Mouse (Mus musculus) stomach, embryonic 16.5 days (tissue): Measurements from ENCODE around the gene Avpr1b. TPM values are rescaled to one million over a fixed set of nuclear protein-coding genes. Genes with fewer than 3 reads are reported as not detected.

Experiments used
- ATAC-seq: fragments of 200-750 bp; cut with Nextera tagmentation; 2 replicates; pipeline ENCODE4 v1.8.0; 2017; ENCODE audit warnings: moderate number of reproducible peaks, moderate TSS enrichment; ENCODE audit not compliant: insufficient read depth, low FRiP score
- H3K27ac ChIP-seq: fragments of 300-500 bp; sonication (generic); 2 replicates; pipeline ENCODE4 v1.5.1; 2014; ENCODE audit warnings: low read length
- H3K27me3 ChIP-seq: fragments of 300-500 bp; sonication (generic); 2 replicates; pipeline ENCODE4 v1.6.1; 2014; ENCODE audit warnings: low read length, control low read depth, mixed read lengths; ENCODE audit not compliant: control insufficient read depth, insufficient read depth
- H3K36me3 ChIP-seq: fragments of 300-500 bp; sonication (generic); 2 replicates; pipeline ENCODE4 v1.6.1; 2014; ENCODE audit warnings: low read length; ENCODE audit not compliant: control insufficient read depth, insufficient read depth
- H3K4me1 ChIP-seq: fragments of 300-500 bp; sonication (generic); 2 replicates; pipeline ENCODE4 v1.6.1; 2014; ENCODE audit warnings: low read length, control low read depth, mixed read lengths; ENCODE audit not compliant: control insufficient read depth, insufficient read depth
- H3K4me2 ChIP-seq: fragments of 300-500 bp; sonication (generic); 2 replicates; pipeline ENCODE4 v1.6.1; 2014; ENCODE audit warnings: low read depth, low read length, mixed read lengths
- H3K4me3 ChIP-seq: fragments of 300-500 bp; sonication (generic); replicated peaks from 2 replicates; pipeline ENCODE4 v1.5.1; 2014; ENCODE audit warnings: mild to moderate bottlenecking, low read length
- H3K9ac ChIP-seq: fragments of 300-500 bp; sonication (generic); 2 replicates; pipeline ENCODE4 v1.6.1; 2014; ENCODE audit warnings: low read length
- H3K9me3 ChIP-seq: fragments of 300-500 bp; sonication (generic); replicated peaks from 2 replicates; pipeline ENCODE4 v1.6.1; 2016; ENCODE audit warnings: low read length, control low read depth; ENCODE audit not compliant: control insufficient read depth
- WGBS: fragments of 180-500 bp; shearing (Covaris S2); extraction: QIAGEN DNeasy Blood & Tissue Kit; methylation state at CpG from one replicate; pipeline ENCODE4 v1.1.7; 2014; 5-methylcytosine and 5-hydroxymethylcytosine counted together
- polyA plus RNA-seq: library from polyadenylated mRNA; unstranded; fragments of >200 nt; fragmentation: Nextera tagmentation; extraction: Ambion mirVana; gene quantifications from 2 replicates; pipeline ENCODE4 v1.2.1, GENCODE M21; 2015

Gene Avpr1b
- polyA plus RNA-seq, 1 experiment from 2014 or later: 0.04 TPM

DNA sequence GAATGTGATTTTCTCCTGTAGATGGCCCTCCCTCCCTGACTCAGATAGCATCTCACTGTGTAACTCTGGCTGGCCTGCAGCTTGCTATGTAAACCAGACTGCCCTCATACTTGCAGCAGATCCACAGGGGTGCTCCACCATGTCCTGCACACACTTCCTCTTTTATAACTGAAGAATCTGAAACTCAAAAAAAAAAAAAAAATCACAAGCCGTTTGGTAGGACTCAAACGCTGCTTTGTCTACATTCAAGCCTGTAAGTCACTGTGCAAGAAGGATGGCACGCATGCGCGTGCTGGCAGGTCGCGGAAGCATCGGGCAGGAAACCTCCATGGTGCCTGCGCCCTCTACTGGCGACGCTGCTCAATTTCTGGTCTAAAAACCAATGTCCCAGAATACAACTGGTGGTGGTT lies 58.9 kb downstream of the Avpr1b start:
- ATAC-seq: peak; percentile 63; the same call in 1 of the 2 replicates
- H3K27me3 ChIP-seq: no peaks in the 10 kb centered on the region; the same call in 1 of the 2 replicates
- peak overlapping the region; percentile 49 for H3K4me2 ChIP-seq
- H3K36me3 ChIP-seq: no peaks in the 10 kb centered on the region
- H3K9me3 ChIP-seq: no peaks in the 10 kb centered on the region
- H3K27ac ChIP-seq: peak overlapping the region; percentile 12; the same call in 1 of the 2 replicates
- no peaks in the 10 kb centered on the region; the same call in 1 of the 2 replicates for H3K4me1 ChIP-seq
- 0% methylated on average over 11 of the region's 11 CpGs for WGBS
- peak overlapping the region; percentile 60 for H3K9ac ChIP-seq
- H3K4me3 ChIP-seq: peak overlapping the region; percentile 18; the same call in 1 of the 2 replicates

DNA sequence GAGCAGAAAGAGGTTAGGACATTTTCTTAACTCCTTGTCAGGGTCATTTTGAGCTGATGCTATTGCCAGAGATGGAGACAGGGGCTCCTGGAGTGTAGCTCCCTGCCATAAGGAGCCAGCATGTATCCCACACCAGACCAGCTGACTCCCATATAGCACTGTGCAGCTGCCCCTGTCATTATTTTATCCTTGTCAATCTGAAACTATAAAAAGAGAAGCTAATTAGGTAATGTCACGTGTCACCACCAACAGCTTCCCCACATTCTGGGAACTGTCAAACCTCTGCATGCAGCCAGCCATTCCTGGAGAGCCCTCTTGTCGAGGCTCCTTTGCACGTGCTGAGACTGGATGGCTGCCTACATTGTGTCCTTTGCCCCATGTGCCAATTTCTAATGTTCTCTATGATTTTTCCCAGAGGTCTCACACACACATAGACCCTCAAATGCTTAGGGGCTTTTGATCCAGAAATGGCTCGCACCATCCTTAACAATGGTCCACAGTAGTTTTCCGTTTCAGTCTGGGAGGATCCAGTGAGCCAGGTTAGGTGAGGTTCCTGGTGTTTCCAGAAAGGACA lies 60.6 kb downstream of the Avpr1b start:
- no peak overlapping the region for H3K4me3 ChIP-seq
- no peaks in the 10 kb centered on the region; the same call in 1 of the 2 replicates for H3K4me1 ChIP-seq
- no peaks in the 10 kb centered on the region for H3K36me3 ChIP-seq
- no peak overlapping the region for H3K9ac ChIP-seq
- no peak overlapping the region for H3K4me2 ChIP-seq
- H3K9me3 ChIP-seq: no peaks in the 10 kb centered on the region
- ATAC-seq: no peak
- H3K27me3 ChIP-seq: no peaks in the 10 kb centered on the region; the same call in 1 of the 2 replicates
- no peak overlapping the region for H3K27ac ChIP-seq
- WGBS: 74% methylated on average over 5 of the region's 5 CpGs

DNA sequence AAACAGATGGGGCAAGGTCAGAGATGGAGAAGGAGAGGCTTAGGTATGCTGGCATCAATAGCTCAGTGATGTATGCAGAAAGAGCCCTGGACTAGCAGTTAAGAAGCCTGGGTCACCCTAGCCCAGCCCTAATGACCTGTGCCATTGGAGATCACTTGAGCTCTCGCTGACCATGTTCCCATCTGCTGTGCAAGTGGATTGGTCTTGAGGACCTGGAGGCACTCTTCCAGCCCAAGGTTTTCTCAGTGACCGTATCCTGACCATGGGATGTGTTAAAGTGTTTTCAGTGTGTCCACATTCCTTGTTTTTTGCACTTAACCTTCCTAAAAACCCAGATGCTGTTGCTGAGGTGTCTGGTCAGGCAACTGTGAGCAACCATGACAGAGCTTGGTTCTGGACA lies 61.2 kb downstream of the Avpr1b start:
- Histone ChIP-seq H3K27me3 (no peaks in the 10 kb centered on the region; the same call in 1 of the 2 replicates), H3K4me3 (no peak overlapping the region), H3K9me3 (no peaks in the 10 kb centered on the region), H3K4me2 (no peak overlapping the region), H3K4me1 (no peaks in the 10 kb centered on the region; the same call in 1 of the 2 replicates), H3K36me3 (no peaks in the 10 kb centered on the region), H3K9ac (no peak overlapping the region), H3K27ac (no peak overlapping the region)
- WGBS: 88% methylated on average over 2 of the region's 2 CpGs
- no peak for ATAC-seq

DNA sequence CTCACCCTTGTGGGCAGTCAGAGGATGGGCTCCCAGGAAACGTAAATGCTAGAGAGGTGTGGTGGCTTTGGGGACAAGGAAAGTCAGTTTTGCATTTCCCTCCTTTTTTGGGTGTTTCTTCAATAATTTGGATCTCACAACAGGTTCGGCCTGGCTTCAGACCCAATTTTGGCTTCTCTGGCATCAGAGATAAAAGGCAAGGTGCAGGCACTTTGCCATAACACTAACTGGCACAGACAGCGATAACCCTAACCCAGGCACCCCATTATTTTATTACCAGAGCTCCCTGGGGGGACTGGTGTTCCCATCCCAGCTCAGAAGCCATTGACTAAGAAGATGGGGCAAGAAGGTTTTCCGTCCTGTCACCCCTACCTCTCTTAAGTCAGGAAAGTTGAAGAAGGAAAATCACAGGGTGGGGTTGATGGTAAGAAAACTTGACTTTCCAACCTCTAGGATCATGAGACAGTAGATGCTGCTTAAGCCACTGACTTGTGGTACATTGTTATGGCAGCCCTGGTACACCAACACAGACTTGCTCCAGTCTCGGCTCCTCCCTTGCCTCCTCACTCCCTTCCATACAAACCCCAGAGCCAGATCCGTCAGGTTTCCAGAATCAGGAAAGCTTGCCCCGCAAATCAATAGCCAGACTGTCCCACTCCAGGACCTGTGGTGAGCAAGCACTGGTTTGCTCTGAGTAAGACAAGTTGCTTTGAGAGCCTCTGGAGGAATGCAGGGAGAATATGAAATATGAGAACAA lies 61.9 kb downstream of the Avpr1b start:
- no peak for ATAC-seq
- H3K4me2 ChIP-seq: no peak overlapping the region

More for the DNA sequence above, 61.9 kb downstream of the Avpr1b start:
- Histone ChIP-seq H3K9me3 (no peaks in the 10 kb centered on the region), H3K9ac (no peak overlapping the region), H3K27ac (no peak overlapping the region; the same call in 1 of the 2 replicates), H3K36me3 (no peaks in the 10 kb centered on the region), H3K27me3 (no peaks in the 10 kb centered on the region; the same call in 1 of the 2 replicates), H3K4me1 (no peaks in the 10 kb centered on the region; the same call in 1 of the 2 replicates), H3K4me3 (no peak overlapping the region)
- WGBS: 74% methylated on average over 7 of the region's 7 CpGs

Other genes with a start within 250 kb of the Avpr1b start
- 12.2 and 14.2 TPM in 2 replicates for gene Srgap2, start 71.9 kb upstream of the Avpr1b start, polyA plus RNA-seq
- gene Fam72a, start 71.3 kb upstream of the Avpr1b start, polyA plus RNA-seq: 1.7 TPM in 2 replicates
- 134 and 192 TPM in 2 replicates for gene Ctse, start 39.1 kb downstream of the Avpr1b start, polyA plus RNA-seq
- 12.5 and 16.8 TPM in 2 replicates for gene Rab7b, start 89.5 kb downstream of the Avpr1b start, polyA plus RNA-seq
- 9.7 and 13.2 TPM in 2 replicates for gene Slc26a9, start 144.8 kb downstream of the Avpr1b start, polyA plus RNA-seq
- 2.7 and 3.1 TPM in 2 replicates for gene Pm20d1, start 198.1 kb downstream of the Avpr1b start, polyA plus RNA-seq
- 17.3 and 18.5 TPM in 2 replicates for gene Slc41a1, start 228.3 kb downstream of the Avpr1b start, polyA plus RNA-seq